Mouse (Mus musculus) A20 (cell line): ENCODE measurements at regions not wholly inside any gene's neighbourhood (a gene's known extent, or its start where the extent isn't known, plus 50 kb on each side); places are given as distances from the start of the nearest gene placed in this dataset.

ENCODE experiments used
- DNase-seq: peaks from one replicate; pipeline ENCODE4 v3.0.0-alpha.2; 2011; ENCODE audit warnings: low read depth, low spot score

DNA sequence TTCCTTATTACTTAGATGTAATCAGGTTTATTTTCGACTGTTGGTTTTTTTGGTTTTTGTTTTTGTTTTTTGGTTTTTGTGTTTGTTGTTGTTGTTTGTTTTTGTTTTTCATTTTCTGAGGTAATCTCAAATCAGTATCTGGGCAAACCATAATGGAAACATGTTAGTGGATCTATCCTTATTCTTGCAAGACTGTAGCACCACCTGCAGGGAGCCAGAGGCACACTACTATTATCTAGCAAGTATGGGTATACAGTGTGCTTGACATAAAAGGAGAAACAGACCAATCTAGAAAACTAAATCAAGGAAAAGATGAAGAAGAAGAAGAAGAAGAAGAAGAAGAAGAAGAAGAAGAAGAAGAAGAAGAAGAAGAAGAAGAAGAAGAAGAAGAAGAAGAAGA lies 552.4 kb downstream of the Rfpl4b start:
- DNase-seq: peak; percentile 45

DNA sequence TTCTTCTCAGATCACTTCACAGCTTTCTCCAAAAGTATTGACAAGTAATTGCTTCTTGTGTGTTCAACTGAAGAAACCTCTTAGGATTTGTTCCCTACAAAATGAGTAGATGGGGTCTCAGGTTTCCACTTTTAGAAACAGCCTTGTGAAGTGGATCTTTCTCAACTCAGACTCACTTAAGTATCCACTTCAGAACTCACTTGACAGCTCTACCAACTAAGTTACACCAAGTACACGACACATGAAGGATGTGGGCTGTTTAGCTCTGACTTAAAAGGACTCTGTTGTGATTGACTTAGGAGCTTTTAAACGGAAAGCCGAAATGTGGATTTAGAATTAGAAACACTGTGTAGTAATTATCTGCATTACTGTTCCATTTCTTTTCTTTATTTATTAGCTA lies 556.0 kb downstream of the Rfpl4b start:
- no peak for DNase-seq

DNA sequence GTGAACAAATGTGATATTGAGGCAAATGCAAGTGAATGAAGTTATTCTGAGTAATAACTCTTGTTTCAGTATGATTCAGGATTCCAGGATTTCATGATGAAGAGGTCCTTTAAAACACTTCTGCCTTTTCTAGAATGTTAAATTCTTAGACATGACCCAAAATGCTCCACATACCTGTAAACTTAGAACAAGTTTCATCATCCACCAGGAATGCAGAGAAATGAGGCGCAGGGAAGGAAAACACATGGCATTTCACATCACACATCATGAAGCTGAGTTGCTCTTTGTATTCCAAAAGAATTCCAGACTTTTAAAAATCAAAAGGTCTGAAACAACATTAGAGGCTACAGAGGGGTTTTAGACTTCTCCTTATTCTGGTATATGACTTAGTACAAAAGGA lies 574.8 kb downstream of the Rfpl4b start:
- no peak for DNase-seq
